Mouse (Mus musculus): ENCODE results near the gene Cttn. TPM values are rescaled to one million over a fixed set of nuclear protein-coding genes. Genes with fewer than 3 reads are reported as not detected.
A peak's percentile ranks its signal among the peaks of the same experiment; 100 is the strongest.

The Cttn gene
- total RNA-seq, 2 experiments from 2014 or later, result 88.0 to 93.4 TPM

- no peak for DNase-seq
These were observed 22.6 kb downstream of the Cttn start for GRCm38 (mm10) chr7:144448186-144448585.

GRCm38 (mm10) chr7:144447146-144447545 lies 23.7 kb downstream of the Cttn start:
- DNase-seq, result no peak

- DNase-seq, result no peak
These were observed 26.0 kb downstream of the Cttn start for GRCm38 (mm10) chr7:144444788-144445187.

- no peak for DNase-seq
These were observed 28.8 kb downstream of the Cttn start for GRCm38 (mm10) chr7:144441976-144442375.

- DNase-seq, result no peak
These were observed 29.3 kb downstream of the Cttn start for GRCm38 (mm10) chr7:144441466-144441865.

- no peak for DNase-seq
These were observed 32.0 kb downstream of the Cttn start for GRCm38 (mm10) chr7:144438811-144439210.

- no peak for DNase-seq
These were observed 37.9 kb downstream of the Cttn start for GRCm38 (mm10) chr7:144432920-144433319.

- no peak for DNase-seq
These were observed 43.3 kb downstream of the Cttn start for GRCm38 (mm10) chr7:144427460-144427859.

GRCm38 (mm10) chr7:144426594-144426993 lies 44.2 kb downstream of the Cttn start:
- no peak for DNase-seq

GRCm38 (mm10) chr7:144425953-144426352 lies 44.9 kb downstream of the Cttn start:
- DNase-seq, result peak; percentile 74

GRCm38 (mm10) chr7:144421478-144421877 lies 49.3 kb downstream of the Cttn start:
- no peak for DNase-seq

GRCm38 (mm10) chr7:144420552-144420951 lies 50.3 kb downstream of the Cttn start:
- DNase-seq, result no peak

- peak; percentile 48 for DNase-seq
These were observed 53.0 kb downstream of the Cttn start for GRCm38 (mm10) chr7:144417644-144418343.

- DNase-seq, result no peak
These were observed 53.6 kb downstream of the Cttn start for GRCm38 (mm10) chr7:144417234-144417633.

- DNase-seq, result peak; percentile 28
These were observed 55.0 kb downstream of the Cttn start for GRCm38 (mm10) chr7:144415795-144416194.

- DNase-seq, result no peak
These were observed 56.2 kb downstream of the Cttn start for GRCm38 (mm10) chr7:144414632-144415031.

- DNase-seq, result no peak
These were observed 58.6 kb downstream of the Cttn start for GRCm38 (mm10) chr7:144411967-144412906.

- DNase-seq, result no peak
These were observed 61.1 kb downstream of the Cttn start for GRCm38 (mm10) chr7:144409682-144410081.

- no peak for DNase-seq
These were observed 62.3 kb downstream of the Cttn start for GRCm38 (mm10) chr7:144408464-144409000.

GRCm38 (mm10) chr7:144407675-144408074 lies 63.1 kb downstream of the Cttn start:
- DNase-seq, result no peak

GRCm38 (mm10) chr7:144402492-144402891 lies 68.3 kb downstream of the Cttn start:
- no peak for DNase-seq

GRCm38 (mm10) chr7:144391727-144392126 lies 79.1 kb downstream of the Cttn start:
- DNase-seq, result no peak

GRCm38 (mm10) chr7:144390676-144391075 lies 80.1 kb downstream of the Cttn start:
- DNase-seq, result no peak

Data from heart, postnatal 4 days (tissue).